Mouse (Mus musculus) megakaryocyte, embryonic 14.5 days (primary cell): ENCODE measurements around the gene Akap13.

ENCODE experiments used
- FLI1 ChIP-seq: IDR thresholded peaks from 2 replicates; pipeline ENCODE4 v1.6.1; 2012; ENCODE audit warnings: low read length, inconsistent platforms, mixed read lengths
- GATA1 ChIP-seq: IDR thresholded peaks from 3 replicates; pipeline ENCODE4 v1.6.1; 2012; ENCODE audit warnings: mixed read lengths, low read length, inconsistent platforms, borderline replicate concordance

DNA sequence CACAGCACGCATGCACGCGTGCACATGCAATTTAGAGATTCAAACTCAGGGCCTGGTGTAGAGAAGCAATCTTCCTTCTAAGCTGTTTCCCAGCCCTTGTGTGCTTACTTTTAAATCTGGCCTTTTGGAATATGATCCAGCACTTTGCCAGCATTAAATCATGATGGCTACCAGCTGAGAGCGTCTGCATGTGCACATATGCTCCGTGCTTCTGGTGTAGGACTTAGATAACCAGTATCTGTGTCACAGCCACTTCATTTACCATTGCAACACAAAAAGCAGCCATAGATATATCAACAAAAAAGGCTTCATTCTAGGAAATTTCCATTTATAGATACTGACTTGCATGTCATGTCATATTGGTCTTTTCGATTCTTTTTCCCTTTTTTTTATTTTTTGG is 249.5 kb downstream of the Akap13 start:
- TF ChIP-seq GATA1 (no peak), FLI1 (no peak)
